Mouse (Mus musculus): Measurements from ENCODE around the gene Crx. TPM values are rescaled to one million over a fixed set of nuclear protein-coding genes. Genes with fewer than 3 reads are reported as not detected.
A peak's percentile ranks its signal among the peaks of the same experiment; 100 is the strongest.
"Not testable (repeated sequence)": the region's sequence is repeated elsewhere in the genome, so short reads cannot be mapped to it uniquely, and the experiment has no call there.

Crx gene
- not detected for total RNA-seq (2021)

- intact Hi-C loops (cut with DNase I) = no loop called here
- DNase-seq = no peak
These were observed at the start of gene Crx for GRCm38 (mm10) chr7:15879756-15880155. Crx (minus strand) TSS chr7:15879968.

GRCm38 (mm10) chr7:15922220-15922773 lies 42.5 kb upstream of the Crx start, which contains the start of gene Selenow:
Selenow (minus strand) TSS chr7:15922402.
- intact Hi-C loops (cut with DNase I) = loop anchor here (5.0 kb wide), 1 partner anchor 125 kb away; the partner anchor contains the start of gene Bicra
- DNase-seq = peak; percentile 93 to 95

- intact Hi-C loops (cut with DNase I) = loop anchor here (5.0 kb wide), 1 partner anchor 126 kb away; the partner anchor contains the start of gene Bicra
- peak; percentile 45 to 51 for DNase-seq
These were observed 42.0 kb upstream of the Crx start for GRCm38 (mm10) chr7:15921796-15922195.

GRCm38 (mm10) chr7:15920645-15921190 lies 41.0 kb upstream of the Crx start:
- no peak for DNase-seq
- intact Hi-C loops (cut with DNase I) = loop anchor here (5.0 kb wide), 1 partner anchor 127 kb away; the partner anchor contains the start of gene Bicra

DNA sequence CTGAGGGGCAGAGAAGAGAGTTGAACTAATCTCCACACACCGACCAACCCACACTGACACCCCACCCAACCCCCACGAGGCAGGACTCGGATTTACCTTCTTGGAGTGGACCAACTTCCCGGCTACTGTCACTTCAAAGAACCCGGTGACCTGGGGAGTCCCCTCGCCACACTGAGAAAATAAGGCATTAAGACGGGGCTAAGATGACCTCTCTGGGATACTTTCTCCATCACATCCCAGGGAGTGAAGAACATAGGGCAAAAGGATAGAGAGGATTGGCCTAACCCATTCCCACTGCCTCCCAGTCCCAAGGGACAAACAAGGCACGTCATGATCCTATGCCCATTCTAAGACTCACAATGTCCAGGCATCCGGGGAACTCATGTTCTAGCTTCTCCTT lies 40.2 kb upstream of the Crx start:
- intact Hi-C loops (cut with DNase I) = loop anchor here (5.0 kb wide), 1 partner anchor 127 kb away; the partner anchor contains the start of gene Bicra
- DNase-seq = no peak

DNA sequence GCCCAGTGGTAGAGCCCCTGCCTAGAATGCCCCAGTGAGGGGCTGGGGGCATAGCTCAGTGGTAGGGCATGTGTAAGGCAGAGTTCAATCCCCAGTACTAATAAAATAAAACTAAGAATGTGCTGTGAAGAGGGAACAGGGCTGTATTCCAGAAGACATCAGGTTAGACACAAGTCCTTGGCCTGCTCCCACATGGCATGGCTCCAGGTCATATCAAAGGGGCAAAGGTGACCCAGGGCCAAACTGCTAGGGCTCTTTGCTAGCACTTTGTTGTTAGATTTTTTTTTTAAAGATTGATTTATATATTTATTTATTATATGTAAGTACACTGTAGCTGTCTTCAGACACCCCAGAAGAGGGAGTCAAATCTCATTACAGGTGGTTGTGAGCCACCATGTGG lies 38.6 kb upstream of the Crx start:
- DNase-seq = no peak
- intact Hi-C loops (cut with DNase I) = no loop called here

GRCm38 (mm10) chr7:15916996-15917395 lies 37.2 kb upstream of the Crx start:
- no peak for DNase-seq
- intact Hi-C loops (cut with DNase I) = no loop called here

DNA sequence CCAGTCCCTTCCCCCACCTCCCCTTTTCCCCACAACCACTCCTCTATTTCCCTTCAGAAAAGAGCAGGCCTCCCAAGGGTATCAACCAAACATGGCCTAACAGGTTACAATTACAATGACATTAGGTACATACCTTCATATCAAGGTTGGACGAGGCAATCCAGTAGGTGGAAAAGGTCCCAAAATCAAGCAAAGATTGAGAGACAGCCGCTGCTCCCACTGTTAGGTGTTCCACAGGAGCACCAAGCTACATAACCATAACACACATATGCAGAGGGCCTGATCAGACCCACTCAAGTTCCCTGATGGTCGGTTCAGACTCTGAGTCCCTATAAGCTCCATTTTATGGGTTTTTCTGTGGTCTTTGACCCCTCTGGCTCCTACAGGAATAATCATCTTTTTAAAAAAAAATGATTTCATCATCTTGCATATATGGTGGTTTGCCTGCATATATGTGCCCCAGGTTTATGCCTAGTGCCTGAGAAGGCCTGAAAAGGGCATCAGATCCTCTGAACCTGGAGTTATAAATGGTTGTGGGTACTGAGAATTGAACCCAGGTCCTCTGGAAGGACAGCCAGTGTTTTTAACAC lies 36.5 kb upstream of the Crx start:
- intact Hi-C loops (cut with DNase I) = no loop called here
- no peak for DNase-seq

DNA sequence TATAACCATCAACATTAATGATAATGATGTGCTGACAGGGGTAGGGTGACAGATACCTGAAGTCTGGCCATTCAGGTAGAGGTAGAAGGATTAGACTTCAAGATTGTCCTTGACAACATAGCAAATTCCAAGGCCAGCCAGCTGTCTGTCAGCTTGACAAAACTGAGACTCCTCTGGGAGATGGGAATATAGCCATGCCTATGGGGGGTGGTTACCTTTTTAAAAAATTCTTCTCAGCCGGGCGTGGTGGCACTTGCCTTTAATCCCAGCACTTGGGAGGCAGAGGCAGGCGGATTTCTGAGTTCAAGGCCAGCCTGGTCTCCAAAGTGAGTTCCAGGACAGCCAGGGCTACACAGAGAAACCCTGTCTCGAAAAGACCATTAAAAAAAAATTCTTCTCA lies 35.9 kb upstream of the Crx start:
- intact Hi-C loops (cut with DNase I); DNase-seq: not testable (repeated sequence)

DNA sequence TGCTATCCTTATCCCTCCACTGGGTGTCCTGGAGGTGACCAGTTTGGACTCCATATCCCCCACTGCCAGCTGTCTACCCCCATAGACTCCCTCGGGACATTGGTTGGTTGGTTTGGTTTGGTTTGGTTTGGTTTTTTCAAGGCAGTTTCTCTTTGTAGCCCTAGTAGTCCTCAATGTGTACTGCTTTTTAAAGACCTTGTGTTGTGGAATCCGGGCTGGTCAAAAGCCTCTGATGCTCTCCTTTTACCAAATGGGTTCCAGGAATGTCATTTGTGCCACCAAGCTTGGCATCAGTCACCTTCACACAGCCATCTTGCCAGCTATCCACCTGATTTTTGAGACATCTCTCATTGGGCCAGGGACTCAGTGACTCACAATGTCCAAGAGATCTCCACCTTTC lies 35.0 kb upstream of the Crx start:
- intact Hi-C loops (cut with DNase I) = loop anchor here (5.0 kb wide), 1 partner anchor 57 kb away; no protein-coding TSS in a partner anchor
- no peak for DNase-seq

GRCm38 (mm10) chr7:15914252-15914651 lies 34.5 kb upstream of the Crx start:
- DNase-seq = peak; percentile 31 to 69
- intact Hi-C loops (cut with DNase I) = loop anchor here (5.0 kb wide), 1 partner anchor 57 kb away; no protein-coding TSS in a partner anchor

DNA sequence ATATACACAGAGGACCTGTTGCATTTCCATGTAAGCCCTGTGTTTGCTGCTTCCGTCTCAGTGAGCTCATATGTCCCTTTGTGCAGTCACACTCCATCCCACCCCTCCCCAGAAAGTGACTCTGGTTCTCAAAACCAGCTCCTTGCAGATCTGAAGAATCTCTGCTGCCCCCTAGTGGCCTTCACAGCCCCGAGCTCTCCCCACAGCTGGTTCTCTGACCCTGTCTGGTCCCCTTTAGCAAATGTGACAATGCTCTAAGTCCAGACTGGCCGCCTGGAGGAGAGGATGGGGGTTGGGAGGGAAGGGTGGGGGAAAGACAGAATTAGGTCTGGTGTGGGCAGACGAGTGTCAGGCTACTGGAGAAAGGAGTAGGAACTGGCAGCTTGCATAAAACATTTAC lies 32.4 kb upstream of the Crx start:
- peak; percentile 73 to 86 for DNase-seq
- intact Hi-C loops (cut with DNase I) = loop anchor here (5.0 kb wide), 1 partner anchor 55 kb away; no protein-coding TSS in a partner anchor

GRCm38 (mm10) chr7:15910521-15910920 lies 30.8 kb upstream of the Crx start:
- intact Hi-C loops (cut with DNase I) = loop anchor here (5.0 kb wide), 1 partner anchor 53 kb away; no protein-coding TSS in a partner anchor
- DNase-seq = no peak

DNA sequence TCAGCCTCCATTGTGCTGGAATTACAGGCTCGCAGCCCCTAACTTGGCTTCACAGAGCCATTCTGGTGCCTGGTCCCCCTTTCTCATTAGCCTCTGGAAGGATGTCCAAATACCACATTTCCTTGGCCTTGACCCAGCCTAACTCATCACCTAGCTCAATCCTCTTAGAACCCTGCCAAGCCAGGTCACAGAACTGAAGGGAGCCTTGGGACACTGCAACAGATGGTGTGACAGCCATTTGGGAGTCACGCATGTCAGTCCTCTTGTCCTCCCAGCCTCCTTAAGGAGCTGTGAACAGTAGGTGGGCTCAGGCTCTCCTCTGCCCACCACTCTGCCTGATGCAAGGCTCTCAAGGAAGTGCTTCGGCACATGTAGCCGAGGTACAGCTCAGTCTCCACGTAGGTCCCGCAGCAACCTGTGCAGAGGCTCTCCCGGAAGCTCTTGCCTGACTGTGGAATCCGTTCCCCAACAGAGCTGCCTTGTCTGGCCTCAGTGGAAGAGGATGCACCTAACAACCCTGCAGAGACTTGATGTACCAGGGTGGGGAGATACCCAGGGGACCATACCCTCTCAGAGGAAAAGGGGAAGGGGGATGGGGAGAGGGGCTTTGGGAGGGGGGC lies 28.3 kb upstream of the Crx start:
- intact Hi-C loops (cut with DNase I) = no loop called here
- no peak for DNase-seq

- DNase-seq = no peak
- intact Hi-C loops (cut with DNase I) = no loop called here
These were observed 26.8 kb upstream of the Crx start for GRCm38 (mm10) chr7:15906602-15907001.

- intact Hi-C loops (cut with DNase I) = no loop called here
- DNase-seq = no peak
These were observed 26.1 kb upstream of the Crx start for GRCm38 (mm10) chr7:15905861-15906260.

- intact Hi-C loops (cut with DNase I) = no loop called here
- no peak for DNase-seq
These were observed 21.7 kb upstream of the Crx start for GRCm38 (mm10) chr7:15901366-15902048.

DNA sequence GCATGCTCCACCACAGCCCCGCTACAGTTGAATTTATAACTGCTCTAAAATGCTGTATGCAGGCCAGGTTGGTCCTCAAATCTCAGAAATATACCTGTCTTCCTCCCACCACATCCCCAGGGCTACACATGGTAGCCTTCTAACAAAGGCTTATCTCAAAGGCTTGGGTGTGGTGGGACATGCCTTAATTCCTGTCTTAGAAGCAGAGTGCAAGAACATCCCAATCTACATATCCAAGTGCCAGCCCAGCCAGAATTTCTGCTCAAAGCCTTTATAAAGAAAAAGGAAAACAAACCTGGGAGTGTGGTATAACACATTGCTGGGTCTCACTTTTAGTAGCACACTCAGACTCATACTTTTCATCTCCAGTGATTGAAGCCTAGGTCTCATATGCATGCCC lies 14.5 kb upstream of the Crx start:
- intact Hi-C loops (cut with DNase I) = no loop called here
- DNase-seq = no peak

DNA sequence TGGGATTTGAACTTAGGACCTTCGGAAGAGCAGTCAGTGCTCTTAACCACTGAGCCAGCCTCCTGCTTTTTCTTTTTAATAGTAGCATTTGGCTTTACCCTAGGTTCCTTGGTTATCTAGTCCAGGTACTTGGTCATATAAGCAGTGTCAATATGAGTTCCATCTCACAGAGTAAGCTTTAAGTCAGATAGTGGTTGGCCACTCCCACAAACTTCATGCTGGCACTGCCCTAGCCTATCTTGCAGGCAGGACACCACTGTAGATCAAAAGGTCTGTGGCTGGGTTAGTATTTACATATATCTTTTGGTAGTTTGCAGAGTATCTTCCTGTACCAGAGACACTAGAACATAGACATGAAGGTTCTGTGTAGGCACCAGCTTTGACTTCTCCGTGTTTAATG lies 4.4 kb upstream of the Crx start:
- DNase-seq = no peak
- intact Hi-C loops (cut with DNase I) = no loop called here

DNA sequence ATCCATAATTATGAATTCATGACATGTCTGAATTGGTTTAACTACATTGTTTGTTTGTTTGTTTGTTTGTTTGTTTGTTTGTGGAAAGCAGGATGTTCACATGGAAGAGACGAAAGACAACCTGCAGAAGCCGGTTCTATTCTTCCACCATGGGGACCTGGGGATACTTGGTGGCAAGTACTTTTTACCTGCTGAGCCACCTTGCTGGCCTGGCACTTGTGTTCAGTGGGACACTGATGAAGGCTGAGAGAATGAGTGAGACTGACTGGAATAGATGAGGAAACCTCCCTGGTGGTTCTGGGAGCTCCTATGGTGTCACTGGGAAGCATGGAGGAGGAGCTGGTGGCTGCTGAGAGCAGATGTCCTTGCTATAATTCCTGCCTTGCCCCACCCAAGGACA lies 2.5 kb upstream of the Crx start, which contains the start of gene Crxos:
TSS of gene Crxos (plus strand) at position 301 of the 400 bp plus-strand sequence.
- intact Hi-C loops (cut with DNase I) = no loop called here
- no peak for DNase-seq

- intact Hi-C loops (cut with DNase I) = no loop called here
- DNase-seq = no peak
These were observed 2.1 kb upstream of the Crx start for GRCm38 (mm10) chr7:15881831-15882230.

All from heart, postnatal 10 days (tissue).